Mouse (Mus musculus) urinary bladder, postnatal 10 days (tissue): ENCODE measurements around the gene Ttc17.

Experiments used
- DNase-seq: peaks from one replicate; pipeline ENCODE4 v3.0.0; 2022; ENCODE audit warnings: low spot score

Ttc17 gene

GRCm38 (mm10) chr2:94289659-94290058 lies 116.8 kb downstream of the Ttc17 start:
- no peak for DNase-seq

- no peak for DNase-seq
Measured at GRCm38 (mm10) chr2:94289169-94289568, 117.3 kb downstream of the Ttc17 start.

GRCm38 (mm10) chr2:94288086-94288485 lies 118.4 kb downstream of the Ttc17 start:
- DNase-seq = no peak

GRCm38 (mm10) chr2:94287435-94287834 lies 119.1 kb downstream of the Ttc17 start:
- DNase-seq = no peak

- no peak for DNase-seq
Measured at GRCm38 (mm10) chr2:94283526-94283925, 123.0 kb downstream of the Ttc17 start.

- no peak for DNase-seq
Measured at GRCm38 (mm10) chr2:94279596-94279995, 126.9 kb downstream of the Ttc17 start.

GRCm38 (mm10) chr2:94276103-94276502 lies 130.4 kb downstream of the Ttc17 start:
- DNase-seq = no peak

GRCm38 (mm10) chr2:94275658-94276057 lies 130.8 kb downstream of the Ttc17 start:
- no peak for DNase-seq

GRCm38 (mm10) chr2:94273154-94274021 lies 133.1 kb downstream of the Ttc17 start:
- peak; percentile 27 for DNase-seq

- no peak for DNase-seq
Measured at GRCm38 (mm10) chr2:94271176-94271575, 135.3 kb downstream of the Ttc17 start.

- no peak for DNase-seq
Measured at GRCm38 (mm10) chr2:94268835-94269234, 137.7 kb downstream of the Ttc17 start.

- DNase-seq = no peak
Measured at GRCm38 (mm10) chr2:94267213-94267850, 139.2 kb downstream of the Ttc17 start.

GRCm38 (mm10) chr2:94266381-94267160 lies 139.9 kb downstream of the Ttc17 start:
- no peak for DNase-seq

- DNase-seq = no peak
Measured at GRCm38 (mm10) chr2:94265221-94266191, 141.0 kb downstream of the Ttc17 start.

- DNase-seq = no peak
Measured at GRCm38 (mm10) chr2:94264631-94265098, 141.8 kb downstream of the Ttc17 start.

GRCm38 (mm10) chr2:94264006-94264405 lies 142.5 kb downstream of the Ttc17 start:
- DNase-seq = no peak

GRCm38 (mm10) chr2:94263530-94263937 lies 143.0 kb downstream of the Ttc17 start:
- no peak for DNase-seq

GRCm38 (mm10) chr2:94262917-94263529 lies 143.5 kb downstream of the Ttc17 start:
- no peak for DNase-seq

GRCm38 (mm10) chr2:94254102-94254501 lies 152.4 kb downstream of the Ttc17 start:
- DNase-seq = no peak
